Mouse (Mus musculus) thymus, adult 2 months (tissue): ENCODE results near the gene Aplp2. TPM values are rescaled to one million over a fixed set of nuclear protein-coding genes. Genes with fewer than 3 reads are reported as not detected.
A peak's percentile ranks its signal among the peaks of the same experiment; 100 is the strongest.
"Not testable (repeated sequence)": the region's sequence is repeated elsewhere in the genome, so short reads cannot be mapped to it uniquely, and the experiment has no call there.

Source experiments
- DNase-seq: peaks from one replicate; pipeline ENCODE4 v3.0.0; 2021
- H3K27ac ChIP-seq: fragments of 200-500 bp; 2 replicates; pipeline ENCODE4 v1.5.1; 2012; ENCODE audit warnings: low read length, control low read depth; ENCODE audit not compliant: control insufficient read depth, insufficient read depth
- H3K27me3 ChIP-seq: fragments of 200-500 bp; 2 replicates; pipeline ENCODE4 v1.6.1; 2012; ENCODE audit warnings: mild to moderate bottlenecking, low read length, moderate library complexity, mixed read lengths; ENCODE audit not compliant: control insufficient read depth, insufficient read depth
- H3K36me3 ChIP-seq: fragments of 200-500 bp; 2 replicates; pipeline ENCODE4 v1.6.1; 2012; ENCODE audit warnings: mild to moderate bottlenecking, low read length, moderate library complexity; ENCODE audit not compliant: control insufficient read depth, insufficient read depth
- H3K4me1 ChIP-seq: fragments of 200-500 bp; replicated peaks from 2 replicates; pipeline ENCODE4 v1.6.1; 2012; ENCODE audit warnings: low read length; ENCODE audit not compliant: control insufficient read depth, insufficient read depth
- H3K4me3 ChIP-seq: fragments of 200-500 bp; 2 replicates; pipeline ENCODE4 v1.5.1; 2012; ENCODE audit warnings: mild to moderate bottlenecking, low read length, control low read depth, moderate library complexity; ENCODE audit not compliant: control insufficient read depth, insufficient read depth
- CTCF ChIP-seq: fragments of 200-500 bp; IDR thresholded peaks from 2 replicates; pipeline ENCODE4 v1.5.1; 2012; ENCODE audit warnings: mild to moderate bottlenecking, control low read depth, low read length, moderate library complexity, borderline replicate concordance; ENCODE audit not compliant: control insufficient read depth, poor library complexity, insufficient read depth; ENCODE audit errors: extremely low read depth
- POLR2A ChIP-seq: fragments of 200-500 bp; IDR thresholded peaks from 2 replicates; pipeline ENCODE4 v1.6.1; 2012; ENCODE audit warnings: mild to moderate bottlenecking, low read length, control low read depth, moderate library complexity; ENCODE audit not compliant: control insufficient read depth, poor library complexity, insufficient read depth; ENCODE audit errors: extremely low read depth
- WGBS: fragments of 180-500 bp; shearing (Covaris S2); methylation state at CpG from one replicate; pipeline ENCODE4 v1.1.7; 2018; 5-methylcytosine and 5-hydroxymethylcytosine counted together
- polyA plus RNA-seq: library from polyadenylated mRNA; depleted of rRNA; stranded (reverse); fragments of >200 nt; gene quantifications from 2 replicates; pipeline ENCODE4 v1.2.3, GENCODE M21; 2012

Aplp2 gene
- polyA plus RNA-seq, 1 experiment = 188 TPM

DNA sequence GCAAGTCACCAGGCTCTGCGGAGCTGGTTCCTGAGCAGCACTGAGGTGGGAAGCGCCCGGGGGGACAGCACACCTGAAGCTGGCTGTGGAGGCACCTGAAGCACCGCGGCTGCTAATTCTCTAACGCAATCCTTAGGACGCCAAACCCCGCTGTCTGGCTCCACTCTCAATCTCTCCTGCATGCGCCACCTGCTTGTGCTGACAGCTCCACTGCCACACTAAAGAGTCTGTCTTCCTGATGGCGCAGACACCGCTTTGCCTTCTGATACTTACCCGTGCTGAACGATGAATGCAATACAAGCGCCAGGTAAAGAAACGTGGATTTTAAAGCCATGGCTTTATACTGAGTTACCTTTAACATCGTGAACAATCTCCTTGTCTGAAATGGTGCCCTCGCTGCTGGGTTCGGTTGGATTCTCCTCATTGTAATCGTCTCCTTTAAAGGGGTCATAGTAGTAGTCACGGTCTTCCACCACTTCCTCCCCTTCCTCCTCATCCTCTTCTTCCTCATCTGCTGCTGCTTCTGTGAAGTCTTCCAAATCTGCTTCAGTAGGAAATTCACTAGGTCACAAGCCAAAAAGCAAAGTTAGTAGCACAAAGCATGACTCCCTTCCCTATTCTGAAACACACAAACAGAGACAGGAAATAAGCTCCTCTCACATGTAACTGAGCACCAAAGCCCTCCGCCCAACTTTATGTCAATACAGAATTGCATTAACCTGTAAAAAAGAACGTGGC lies 43.1 kb downstream of the Aplp2 start:
- DNase-seq = no peak
- no peaks in the 10 kb centered on the region for H3K4me1 ChIP-seq
- TF ChIP-seq POLR2A = no peak
- no peak for TF ChIP-seq CTCF
- no peak overlapping the region for H3K4me3 ChIP-seq
- H3K36me3 ChIP-seq = no peaks in the 10 kb centered on the region
- no peak overlapping the region for H3K27ac ChIP-seq
- H3K27me3 ChIP-seq = no peaks in the 10 kb centered on the region
- 92% methylated on average over 22 of the region's 22 CpGs for WGBS

- 98% methylated on average over 13 of the region's 13 CpGs for WGBS
- no peaks in the 10 kb centered on the region for H3K4me1 ChIP-seq
- no peaks in the 10 kb centered on the region for H3K36me3 ChIP-seq
- no peak overlapping the region for H3K27ac ChIP-seq
- TF ChIP-seq CTCF = no peak
- no peak for TF ChIP-seq POLR2A
- H3K27me3 ChIP-seq = no peaks in the 10 kb centered on the region
- no peak for DNase-seq
- H3K4me3 ChIP-seq = no peak overlapping the region
Measured at GRCm38 (mm10) chr9:31167305-31167704, 44.3 kb downstream of the Aplp2 start.

GRCm38 (mm10) chr9:31165505-31165904 lies 46.1 kb downstream of the Aplp2 start:
- WGBS = 91% methylated on average over 3 of the region's 3 CpGs
- H3K36me3 ChIP-seq = peaks cover 10% of the 10 kb centered on the region; the same call in 1 of the 2 replicates
- H3K27me3 ChIP-seq = not testable (repeated sequence)

GRCm38 (mm10) chr9:31163327-31163726 lies 48.3 kb downstream of the Aplp2 start:
- Histone ChIP-seq H3K27ac (no peak overlapping the region), H3K36me3 (peaks cover 16% of the 10 kb centered on the region; the same call in 1 of the 2 replicates), H3K27me3 (no peaks in the 10 kb centered on the region), H3K4me1 (no peaks in the 10 kb centered on the region), H3K4me3 (no peak overlapping the region)
- WGBS = 26% methylated on average over 1 of the region's 1 CpGs
- TF ChIP-seq CTCF = no peak
- DNase-seq = no peak

More at GRCm38 (mm10) chr9:31165505-31165904, 46.1 kb downstream of the Aplp2 start:
- H3K4me1 ChIP-seq, DNase-seq, H3K4me3 ChIP-seq, H3K27ac ChIP-seq: not testable (repeated sequence)

DNA sequence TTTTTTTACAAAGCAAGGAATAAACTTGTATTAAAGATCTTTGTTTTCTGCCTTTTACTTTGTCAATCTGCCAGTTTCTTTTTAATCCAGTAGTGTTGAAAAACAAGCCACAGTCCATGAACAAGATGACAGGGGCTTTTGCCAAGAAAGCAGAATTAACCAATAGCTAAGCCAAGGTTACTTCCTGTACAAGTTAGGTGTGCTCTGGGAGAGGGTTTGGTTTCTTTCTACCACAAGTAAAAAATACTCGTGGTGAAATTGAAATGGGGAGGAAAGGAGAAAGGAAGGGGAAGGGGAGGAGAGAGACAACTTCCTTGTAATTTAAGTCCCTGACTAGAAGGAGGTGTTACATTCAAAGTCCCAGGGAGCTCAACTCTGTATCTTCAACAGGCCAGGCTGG lies 48.7 kb downstream of the Aplp2 start:
- H3K4me3 ChIP-seq = no peak overlapping the region
- no peak overlapping the region for H3K27ac ChIP-seq
- peaks cover 16% of the 10 kb centered on the region; the same call in 1 of the 2 replicates for H3K36me3 ChIP-seq
- TF ChIP-seq CTCF (no peak), POLR2A (no peak)
- DNase-seq = no peak
- 0% methylated on average over 1 of the region's 1 CpGs for WGBS
- H3K27me3 ChIP-seq = no peaks in the 10 kb centered on the region
- no peaks in the 10 kb centered on the region for H3K4me1 ChIP-seq

DNA sequence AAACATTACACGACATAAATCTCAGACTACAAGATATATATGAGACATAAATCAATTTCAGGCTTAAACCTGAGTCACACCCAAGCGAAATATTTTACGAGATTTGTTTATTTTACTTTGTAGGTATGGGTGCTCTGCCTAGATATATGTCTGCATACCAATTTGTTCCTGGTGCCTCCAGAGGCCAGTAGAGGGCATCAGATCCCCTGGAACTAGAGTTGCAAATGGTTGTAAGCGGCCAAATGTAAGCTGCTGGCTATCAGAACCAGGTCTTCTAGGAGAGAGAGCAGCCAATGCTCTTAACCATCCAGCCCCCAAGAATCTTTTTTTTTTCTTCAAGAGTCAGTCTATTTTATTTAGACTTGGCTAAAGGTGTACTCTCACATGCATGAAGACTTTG lies 51.7 kb downstream of the Aplp2 start:
- H3K4me1 ChIP-seq = no peaks in the 10 kb centered on the region
- TF ChIP-seq CTCF (no peak), POLR2A (no peak)
- no peak overlapping the region for H3K4me3 ChIP-seq
- WGBS = 96% methylated on average over 4 of the region's 4 CpGs
- peaks cover 28% of the 10 kb centered on the region for H3K36me3 ChIP-seq
- DNase-seq = peak; percentile 24
- H3K27ac ChIP-seq = no peak overlapping the region
- no peaks in the 10 kb centered on the region for H3K27me3 ChIP-seq

DNA sequence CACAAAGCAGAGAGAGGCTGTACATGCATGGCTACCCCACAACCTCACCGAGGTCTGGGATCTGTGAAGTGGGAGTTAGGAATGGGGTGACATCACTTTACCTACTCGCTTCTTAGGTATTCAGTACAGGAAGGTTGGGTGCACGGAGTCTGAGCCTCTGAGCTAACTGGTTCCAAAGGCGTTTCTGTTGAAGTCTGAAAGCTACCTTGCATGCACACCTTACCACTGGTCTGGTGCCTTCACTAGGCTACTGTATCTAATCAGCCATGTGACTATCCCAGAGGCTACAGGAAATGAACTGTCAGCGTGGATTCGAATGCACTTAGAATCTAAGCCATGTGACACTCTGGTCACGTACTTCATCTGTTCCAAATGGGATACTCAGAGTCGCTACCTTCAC lies 55.0 kb downstream of the Aplp2 start:
- DNase-seq = no peak
- Histone ChIP-seq H3K27ac (no peak overlapping the region), H3K27me3 (no peaks in the 10 kb centered on the region), H3K4me3 (no peak overlapping the region), H3K4me1 (no peaks in the 10 kb centered on the region), H3K36me3 (peaks cover 25% of the 10 kb centered on the region)
- 94% methylated on average over 8 of the region's 8 CpGs for WGBS
- TF ChIP-seq CTCF (no peak), POLR2A (no peak)

DNA sequence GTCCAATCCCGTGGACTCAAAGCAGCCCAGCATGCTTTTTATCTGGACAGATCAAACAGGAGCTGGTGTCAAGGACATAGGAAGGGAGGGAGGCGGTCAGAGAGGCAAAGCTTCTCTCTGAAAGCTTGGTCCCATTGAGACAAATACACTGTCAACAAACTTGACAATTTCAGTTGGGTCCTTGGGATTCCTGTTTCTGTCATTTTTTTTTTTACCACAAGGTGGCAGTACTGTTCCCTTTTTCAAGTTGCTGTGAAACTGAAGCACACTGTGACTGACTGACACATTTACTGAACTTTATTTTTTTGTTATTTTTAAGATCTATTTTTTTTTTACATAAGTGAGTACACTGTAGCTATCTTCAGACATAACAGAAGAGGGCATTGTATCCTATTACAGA lies 60.6 kb downstream of the Aplp2 start:
- Histone ChIP-seq H3K4me3 (no peak overlapping the region), H3K27ac (no peak overlapping the region), H3K4me1 (no peaks in the 10 kb centered on the region), H3K27me3 (no peaks in the 10 kb centered on the region), H3K36me3 (0 out of 2 replicates have a peak, but pooled peaks cover 3% of the 10 kb centered on the region)
- 80% methylated on average over 2 of the region's 2 CpGs for WGBS
- no peak for DNase-seq
- no peak for TF ChIP-seq POLR2A
- TF ChIP-seq CTCF = no peak
